Mouse (Mus musculus) layer of hippocampus, adult 11-12 months (tissue): Measurements from ENCODE around the gene Hgd.

Source experiments
- DNase-seq: peaks from one replicate; pipeline ENCODE4 v3.0.0; 2022; ENCODE audit warnings: low spot score

The Hgd gene

GRCm38 (mm10) chr16:37581901-37582300 lies 1.9 kb downstream of the Hgd start:
- DNase-seq: no peak

GRCm38 (mm10) chr16:37583306-37583705 lies 3.4 kb downstream of the Hgd start:
- no peak for DNase-seq

GRCm38 (mm10) chr16:37583801-37584200 lies 3.8 kb downstream of the Hgd start:
- DNase-seq: no peak

GRCm38 (mm10) chr16:37584218-37585035 lies 4.5 kb downstream of the Hgd start:
- DNase-seq: peak; percentile 41

DNA sequence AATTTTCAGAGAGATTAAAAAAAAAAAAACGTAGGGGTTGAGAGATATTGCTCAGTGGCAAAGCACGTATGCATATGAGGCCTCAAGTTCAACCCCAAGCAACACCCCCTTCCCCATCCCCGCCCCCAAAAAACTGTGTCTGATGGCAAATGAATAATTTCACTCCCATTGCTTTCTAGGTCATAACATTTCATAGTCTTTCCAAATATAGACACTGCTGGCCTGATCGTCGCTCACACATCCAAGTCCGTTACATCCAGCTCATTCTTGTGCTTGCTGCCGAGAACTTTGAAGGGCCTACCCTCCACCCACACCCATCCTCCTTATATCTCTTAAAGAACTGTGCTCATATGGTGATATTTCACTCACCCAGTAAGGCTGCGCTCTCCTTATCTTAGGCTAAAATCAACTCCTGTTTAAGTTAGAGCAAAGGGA lies 5.2 kb downstream of the Hgd start:
- no peak for DNase-seq

- no peak for DNase-seq
Measured at GRCm38 (mm10) chr16:37590921-37591320, 11.0 kb downstream of the Hgd start.

DNA sequence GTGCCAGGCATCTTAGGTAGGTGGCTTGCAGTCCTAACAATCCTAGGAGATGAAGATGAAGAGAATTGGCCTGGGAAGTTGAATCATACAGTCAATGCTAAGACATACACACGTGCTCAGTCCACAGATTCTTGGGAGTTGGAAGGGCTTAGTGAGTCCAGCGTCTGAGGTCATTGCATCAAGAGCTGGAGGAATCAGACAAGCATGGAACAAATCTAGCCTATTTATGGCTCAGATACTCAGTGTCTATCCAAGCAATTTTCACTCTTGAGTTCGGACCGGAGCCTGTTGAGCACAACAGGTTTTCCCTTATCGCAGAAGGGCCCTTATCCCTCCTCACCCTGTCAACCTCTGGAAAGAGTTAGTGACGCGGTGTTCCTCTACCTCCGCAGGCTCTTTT lies 11.6 kb downstream of the Hgd start:
- no peak for DNase-seq

- DNase-seq: no peak
Measured at GRCm38 (mm10) chr16:37597412-37597811, 17.5 kb downstream of the Hgd start.

GRCm38 (mm10) chr16:37598463-37598862 lies 18.5 kb downstream of the Hgd start:
- DNase-seq: no peak

DNA sequence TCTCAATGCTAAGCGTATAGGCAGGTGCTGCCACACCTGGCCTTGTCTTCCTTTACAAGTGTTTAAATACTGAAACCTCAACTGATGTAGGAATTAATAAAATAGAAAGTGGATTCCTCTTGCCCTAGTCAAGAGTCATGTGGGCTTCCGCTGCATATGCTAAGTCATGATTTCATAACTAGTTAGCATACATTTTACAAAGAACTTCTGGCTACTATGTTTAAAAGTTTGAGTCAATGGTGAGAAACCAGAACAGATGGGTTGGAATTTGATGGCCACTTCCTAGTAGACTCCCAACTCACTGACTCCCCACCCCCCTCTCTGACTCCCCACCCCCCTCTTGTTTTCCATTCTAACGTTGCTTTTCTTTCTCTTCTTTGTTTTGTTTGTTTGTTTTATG lies 19.4 kb downstream of the Hgd start:
- DNase-seq: no peak

- DNase-seq: no peak
Measured at GRCm38 (mm10) chr16:37603431-37603830, 23.5 kb downstream of the Hgd start.

GRCm38 (mm10) chr16:37604243-37604642 lies 24.3 kb downstream of the Hgd start:
- DNase-seq: no peak

DNA sequence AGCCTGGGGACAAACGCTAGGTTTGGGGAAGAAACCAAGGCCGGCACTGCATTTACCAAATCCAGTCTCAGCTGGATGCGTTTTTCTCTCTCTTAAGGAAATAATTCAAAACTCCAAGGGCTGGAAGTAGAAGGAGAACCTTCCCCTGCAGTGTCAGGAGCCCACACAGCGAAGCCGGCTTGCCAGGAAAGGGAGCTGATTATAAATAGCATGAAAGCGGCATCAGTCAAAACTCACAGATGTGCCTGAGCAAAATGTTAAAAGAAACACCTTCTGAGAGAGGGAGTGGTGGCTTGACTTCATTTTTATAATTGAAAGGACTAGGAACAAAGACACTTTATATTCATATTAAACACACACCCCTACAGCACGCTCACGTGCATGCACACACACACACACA lies 30.4 kb downstream of the Hgd start:
- DNase-seq: no peak

- DNase-seq: no peak
Measured at GRCm38 (mm10) chr16:37611072-37611471, 31.1 kb downstream of the Hgd start.

- DNase-seq: no peak
Measured at GRCm38 (mm10) chr16:37612013-37612412, 32.1 kb downstream of the Hgd start.

DNA sequence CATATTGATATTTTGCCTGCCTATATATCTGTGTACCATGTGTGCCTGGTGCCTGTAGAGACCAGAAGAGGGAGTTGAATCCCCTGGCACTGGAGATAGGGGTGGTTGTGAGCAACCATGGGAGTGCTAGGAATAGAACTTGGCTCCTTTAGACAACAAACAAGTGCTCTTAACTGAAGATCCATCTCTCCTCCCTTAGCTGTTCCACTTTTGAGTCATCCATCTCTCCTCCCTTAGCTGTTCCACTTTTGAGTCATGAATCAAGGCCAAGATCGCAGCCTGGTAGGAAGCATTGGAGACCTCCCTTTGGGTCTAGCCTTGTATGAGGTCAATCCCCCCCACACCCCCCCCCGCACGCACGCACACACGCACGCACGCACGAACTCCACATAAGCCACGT lies 34.6 kb downstream of the Hgd start:
- DNase-seq: no peak

GRCm38 (mm10) chr16:37615429-37615828 lies 35.5 kb downstream of the Hgd start:
- DNase-seq: no peak

DNA sequence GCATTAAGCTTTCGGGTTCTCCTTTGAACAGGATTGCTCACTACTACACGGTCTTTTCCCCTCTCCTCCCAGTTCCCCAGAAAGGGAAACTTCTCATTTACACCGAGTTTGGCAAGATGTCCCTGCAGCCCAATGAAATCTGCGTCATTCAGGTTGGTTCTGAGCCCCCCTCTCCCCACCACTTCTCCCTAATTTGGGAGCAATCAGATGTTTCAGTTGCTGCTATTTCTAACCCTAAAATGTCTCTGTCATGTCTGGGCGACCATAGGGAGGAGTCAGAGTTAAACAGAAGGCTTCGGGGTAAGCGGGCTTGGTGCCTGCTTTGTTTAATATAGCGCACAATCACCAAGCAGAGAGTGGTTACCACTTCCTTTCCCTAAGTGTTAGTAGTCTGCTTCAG lies 36.2 kb downstream of the Hgd start:
- no peak for DNase-seq

DNA sequence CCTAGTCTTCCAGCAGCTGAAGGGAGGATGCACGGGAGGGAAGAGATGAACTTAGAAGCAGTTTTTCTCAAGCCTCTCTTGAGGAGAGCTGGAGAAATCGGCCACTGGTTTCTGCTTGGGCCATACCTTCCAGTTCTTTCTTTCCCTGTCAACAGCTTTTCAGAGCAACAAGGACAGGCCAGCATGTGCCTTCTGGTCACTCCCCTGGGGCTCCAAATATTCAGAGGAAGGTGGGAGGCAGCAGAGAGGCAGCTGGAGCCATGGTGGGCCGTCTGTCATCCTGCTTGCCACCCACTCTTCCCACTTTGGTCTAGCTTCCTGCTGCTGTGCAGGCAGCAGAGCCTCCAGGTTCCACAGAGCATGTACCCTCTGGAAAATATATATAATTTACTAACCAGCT lies 37.7 kb downstream of the Hgd start:
- DNase-seq: peak; percentile 68

DNA sequence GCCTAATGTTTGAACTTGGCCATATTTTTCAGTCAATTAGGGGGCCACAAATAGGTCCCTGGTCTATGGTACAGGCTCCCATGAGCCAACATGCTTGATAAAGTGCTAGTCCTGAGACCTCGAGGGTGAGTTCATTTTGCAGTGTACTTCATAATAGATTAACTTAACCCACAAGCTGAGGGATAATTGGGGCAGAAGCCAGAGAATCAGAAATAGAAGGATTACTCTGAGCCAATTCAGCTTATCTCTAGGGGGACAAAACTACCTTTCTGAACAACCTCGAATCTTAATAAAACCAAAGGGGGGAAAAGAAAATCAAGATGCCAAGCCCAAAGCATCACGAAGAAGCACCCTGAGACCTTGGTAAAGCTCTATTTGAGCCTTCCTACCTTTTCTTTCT lies 42.5 kb downstream of the Hgd start:
- no peak for DNase-seq

DNA sequence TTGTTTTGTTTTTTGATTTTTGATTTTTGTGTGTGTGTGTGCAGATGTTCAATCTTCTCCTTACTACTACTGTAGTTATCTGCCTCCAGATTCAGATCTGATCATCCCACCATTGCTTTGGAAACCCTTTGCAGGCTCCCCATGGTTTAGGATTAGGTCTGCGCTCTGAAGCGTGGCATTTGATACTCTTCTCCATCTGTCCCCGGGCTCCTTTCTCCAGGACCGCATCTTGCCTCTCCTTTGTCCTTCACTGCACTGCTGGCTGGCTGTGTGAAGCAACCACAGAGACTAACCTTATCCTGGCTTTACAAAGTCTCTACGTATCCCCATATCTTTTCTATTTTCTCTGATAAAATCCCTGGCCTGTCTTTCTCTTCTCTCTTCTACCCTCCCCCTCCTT lies 43.0 kb downstream of the Hgd start:
- no peak for DNase-seq

DNA sequence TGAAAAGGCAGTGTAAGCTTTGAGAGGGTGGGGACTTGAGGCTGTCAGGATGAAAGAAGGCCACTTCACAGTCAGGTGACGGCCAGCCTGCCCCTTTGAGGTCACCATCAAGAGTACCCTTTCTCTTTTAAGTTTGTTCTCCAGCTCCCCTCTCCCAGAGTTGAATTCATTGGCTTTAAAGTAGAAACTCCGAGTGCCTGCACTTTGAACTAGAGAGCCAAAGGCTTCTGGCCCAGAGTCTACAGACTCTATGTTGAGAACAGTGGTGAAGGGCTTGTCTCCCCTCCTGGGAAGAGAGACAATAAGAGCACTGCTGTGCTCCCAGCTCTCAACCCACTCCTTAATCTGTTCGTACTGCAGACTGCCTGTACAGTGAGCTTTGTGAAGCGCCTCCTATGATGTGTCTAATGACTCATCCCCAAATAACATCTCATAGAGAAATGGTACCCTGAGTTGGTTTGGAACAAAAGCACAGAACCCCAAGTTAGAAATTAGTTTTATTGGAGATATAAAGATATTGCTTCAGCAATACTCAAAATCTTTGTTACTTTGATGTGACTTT lies 46.5 kb downstream of the Hgd start:
- no peak for DNase-seq

DNA sequence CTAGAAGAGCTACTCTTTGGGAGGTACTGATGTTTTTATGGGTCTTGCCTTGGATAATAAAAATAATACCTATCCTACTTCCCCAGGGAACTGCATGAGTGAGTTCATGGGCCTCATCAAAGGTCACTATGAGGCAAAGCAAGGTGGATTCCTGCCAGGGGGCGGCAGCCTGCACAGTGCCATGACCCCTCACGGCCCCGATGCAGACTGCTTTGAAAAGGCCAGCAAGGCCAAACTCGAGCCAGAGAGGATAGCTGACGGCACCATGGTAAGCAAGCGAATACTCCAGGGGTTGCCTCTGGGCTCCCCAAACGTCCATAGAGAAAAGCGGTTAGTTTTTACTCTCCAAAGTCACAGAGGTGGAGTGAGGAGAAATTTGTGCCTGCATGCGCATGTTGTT lies 48.4 kb downstream of the Hgd start:
- no peak for DNase-seq

DNA sequence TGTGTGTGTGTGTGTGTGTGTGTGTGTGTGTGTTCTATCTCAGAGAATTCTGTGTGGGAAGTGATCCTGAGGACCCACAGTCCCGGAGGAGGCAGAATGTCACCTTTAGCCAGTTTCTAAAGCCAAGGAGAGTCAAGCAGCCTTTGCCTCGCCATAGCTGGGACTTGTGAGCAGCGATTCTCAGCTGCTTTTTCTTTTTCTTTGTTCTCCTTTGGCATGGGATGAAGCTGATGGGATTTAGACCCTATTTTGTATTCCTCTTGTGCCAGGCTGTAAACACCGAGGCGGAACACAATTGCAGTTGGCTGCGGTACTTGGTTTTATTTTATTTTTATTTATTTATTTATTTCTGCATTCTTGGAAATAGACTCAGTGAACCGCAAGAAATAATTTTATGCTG lies 49.1 kb downstream of the Hgd start:
- DNase-seq: no peak
